Mouse (Mus musculus) hindbrain, embryonic 11.5 days (tissue): Measurements from ENCODE around the gene Msl3l2. TPM values are rescaled to one million over a fixed set of nuclear protein-coding genes. Genes with fewer than 3 reads are reported as not detected.

ENCODE experiments used
- ATAC-seq: fragments of 200-750 bp; cut with Nextera tagmentation; 2 replicates; pipeline ENCODE4 v1.8.0; 2017; ENCODE audit warnings: mild to moderate bottlenecking, moderate TSS enrichment, moderate library complexity; ENCODE audit not compliant: low FRiP score
- DNase-seq: peaks from one replicate; pipeline ENCODE4 v3.0.0-alpha.2; 2015; ENCODE audit warnings: low spot score
- H3K27ac ChIP-seq: fragments of 300-500 bp; sonication (generic); 2 replicates; pipeline ENCODE4 v1.5.1; 2014; ENCODE audit warnings: mild to moderate bottlenecking, low read depth, low read length
- H3K27me3 ChIP-seq: fragments of 300-500 bp; sonication (generic); 2 replicates; pipeline ENCODE4 v1.6.1; 2014; ENCODE audit warnings: mild to moderate bottlenecking, low read length, moderate library complexity, mixed read lengths; ENCODE audit not compliant: control insufficient read depth, insufficient read depth
- H3K36me3 ChIP-seq: fragments of 300-500 bp; sonication (generic); 2 replicates; pipeline ENCODE4 v1.6.1; 2014; ENCODE audit warnings: mild to moderate bottlenecking, low read length, moderate library complexity, mixed read lengths; ENCODE audit not compliant: control insufficient read depth, insufficient read depth
- H3K4me1 ChIP-seq: fragments of 300-500 bp; sonication (generic); replicated peaks from 2 replicates; pipeline ENCODE4 v1.6.1; 2014; ENCODE audit warnings: low read length, mixed read lengths; ENCODE audit not compliant: control insufficient read depth, insufficient read depth
- H3K4me2 ChIP-seq: fragments of 300-500 bp; sonication (generic); replicated peaks from 2 replicates; pipeline ENCODE4 v1.6.1; 2014; ENCODE audit warnings: mild to moderate bottlenecking, low read depth, low read length
- H3K4me3 ChIP-seq: fragments of 300-500 bp; sonication (generic); 2 replicates; pipeline ENCODE4 v1.5.1; 2014; ENCODE audit warnings: low read depth, low read length
- H3K9ac ChIP-seq: fragments of 300-500 bp; sonication (generic); 2 replicates; pipeline ENCODE4 v1.6.1; 2014; ENCODE audit warnings: low read depth, low read length
- H3K9me3 ChIP-seq: fragments of 300-500 bp; sonication (generic); 2 replicates; pipeline ENCODE4 v1.6.1; 2016; ENCODE audit warnings: low read length; ENCODE audit not compliant: control insufficient read depth
- WGBS: fragments of 180-500 bp; shearing (Covaris S2); extraction: QIAGEN DNeasy Blood & Tissue Kit; methylation state at CpG from one replicate; pipeline ENCODE4 v1.1.7; 2014; 5-methylcytosine and 5-hydroxymethylcytosine counted together
- polyA plus RNA-seq: library from polyadenylated mRNA; unstranded; fragments of >200 nt; fragmentation: Nextera tagmentation; extraction: Ambion mirVana; gene quantifications from 2 replicates; pipeline ENCODE4 v1.2.1, GENCODE M21; 2014

Msl3l2 gene
- polyA plus RNA-seq, 1 experiment from 2014 or later, result 7.4 TPM

DNA sequence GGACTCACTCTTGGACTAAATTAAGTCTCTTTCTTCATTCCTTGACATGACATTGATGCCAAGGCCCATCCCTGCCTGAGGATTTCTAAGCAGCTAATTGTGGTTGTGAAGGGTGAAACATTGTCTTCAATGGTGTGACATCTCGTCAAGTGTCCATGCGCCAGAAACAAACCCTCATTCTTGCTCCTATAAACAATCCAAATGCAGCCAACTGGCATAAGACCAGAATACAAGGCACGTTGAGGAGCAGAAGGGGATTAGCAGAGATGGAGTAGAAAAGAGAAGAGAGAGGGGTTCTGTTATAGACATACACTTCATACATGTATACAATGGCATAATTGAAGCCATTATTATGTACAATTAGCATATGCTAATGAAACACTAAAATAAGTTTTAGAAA is 51.5 kb downstream of the Msl3l2 start:
- no peak for DNase-seq
- no peaks in the 10 kb centered on the region for H3K27me3 ChIP-seq
- no peak overlapping the region for H3K9ac ChIP-seq
- no peaks in the 10 kb centered on the region for H3K9me3 ChIP-seq
- no peak overlapping the region for H3K27ac ChIP-seq
- WGBS, result 53% methylated on average over 3 of the region's 3 CpGs
- no peak overlapping the region for H3K4me2 ChIP-seq
- peak; percentile 76 for ATAC-seq
- H3K36me3 ChIP-seq, result no peaks in the 10 kb centered on the region
- no peaks in the 10 kb centered on the region for H3K4me1 ChIP-seq
- H3K4me3 ChIP-seq, result no peak overlapping the region

DNA sequence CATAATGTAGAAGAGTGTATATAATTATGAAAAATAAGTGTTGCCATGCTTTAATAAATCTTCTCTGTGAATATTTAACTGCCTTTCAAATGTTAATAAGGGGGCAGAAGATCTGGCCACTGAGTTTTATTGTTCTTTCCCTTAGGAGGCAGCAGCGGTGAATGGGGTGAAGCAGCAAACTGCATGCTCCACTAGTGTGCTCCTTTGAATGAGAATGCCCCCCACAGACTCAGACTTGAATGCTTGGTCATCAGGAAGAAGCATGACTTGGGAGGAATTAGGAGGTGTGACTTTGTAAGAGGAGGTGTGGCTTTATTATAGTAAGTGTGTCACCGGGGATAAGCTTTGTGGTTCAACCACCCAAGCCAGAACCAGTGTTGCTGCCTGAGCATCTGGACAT is 52.0 kb downstream of the Msl3l2 start:
- H3K27me3 ChIP-seq, result no peaks in the 10 kb centered on the region

DNA sequence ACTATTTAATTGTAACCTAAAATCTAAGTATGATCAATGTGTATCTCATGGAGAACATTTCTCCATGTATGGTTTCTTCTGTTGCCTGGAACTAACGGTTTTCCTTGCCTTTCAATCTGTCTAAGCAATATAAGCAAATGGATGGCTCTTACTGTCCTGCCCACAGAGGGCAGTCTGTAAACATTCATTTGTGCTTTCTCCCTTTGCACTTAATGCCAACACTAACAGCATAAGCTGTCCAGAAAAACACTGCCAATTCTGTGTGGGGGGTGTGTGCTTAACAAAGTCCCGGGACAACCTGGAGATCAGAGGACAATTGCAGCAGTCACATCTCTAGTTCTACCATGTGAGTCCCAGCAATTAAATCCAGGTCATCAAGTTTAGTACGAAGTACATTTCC is 57.7 kb downstream of the Msl3l2 start:
- no peak overlapping the region for H3K9ac ChIP-seq
- ATAC-seq (no peak), DNase-seq (no peak)
- no peaks in the 10 kb centered on the region for H3K27me3 ChIP-seq
- H3K9me3 ChIP-seq, result no peaks in the 10 kb centered on the region
- H3K4me1 ChIP-seq, result no peaks in the 10 kb centered on the region
- 77% methylated on average over 3 of the region's 3 CpGs for WGBS
- H3K27ac ChIP-seq, result no peak overlapping the region
- no peak overlapping the region for H3K4me3 ChIP-seq
- H3K36me3 ChIP-seq, result no peaks in the 10 kb centered on the region
- no peak overlapping the region for H3K4me2 ChIP-seq

More for the DNA sequence above, 52.0 kb downstream of the Msl3l2 start:
- 27% methylated on average over 2 of the region's 2 CpGs for WGBS
- H3K9me3 ChIP-seq, result no peaks in the 10 kb centered on the region
- no peaks in the 10 kb centered on the region for H3K36me3 ChIP-seq
- H3K4me3 ChIP-seq, result no peak overlapping the region
- no peak overlapping the region for H3K27ac ChIP-seq
- H3K4me1 ChIP-seq, result no peaks in the 10 kb centered on the region
- ATAC-seq, result peak; percentile 76
- DNase-seq, result peak; percentile 24
- H3K4me2 ChIP-seq, result no peak overlapping the region
- no peak overlapping the region for H3K9ac ChIP-seq

DNA sequence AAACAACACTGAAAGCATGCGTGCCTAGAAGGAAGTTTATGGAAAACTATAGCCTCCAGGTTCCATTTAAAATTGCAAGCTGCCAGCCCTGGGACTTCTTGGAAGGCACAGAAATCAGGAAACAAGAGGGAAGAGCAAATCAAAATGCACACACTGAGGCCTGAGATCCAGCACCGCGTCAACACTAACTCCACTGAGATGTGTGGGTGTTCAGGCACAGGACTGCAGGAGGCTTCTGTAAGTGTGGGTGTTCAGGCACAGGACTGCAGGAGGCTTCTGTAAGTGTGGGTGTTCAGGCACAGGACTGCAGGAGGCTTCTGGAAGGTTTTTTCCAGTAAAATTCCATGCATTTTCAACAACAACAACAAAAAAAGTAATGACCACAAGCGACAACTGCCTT is 59.0 kb downstream of the Msl3l2 start:
- DNase-seq, result no peak
- WGBS, result 80% methylated on average over 4 of the region's 4 CpGs
- no peaks in the 10 kb centered on the region for H3K4me1 ChIP-seq

More for the DNA sequence above, 59.0 kb downstream of the Msl3l2 start:
- H3K9ac ChIP-seq, result no peak overlapping the region
- no peak overlapping the region for H3K4me2 ChIP-seq
- no peaks in the 10 kb centered on the region for H3K36me3 ChIP-seq
- no peaks in the 10 kb centered on the region for H3K27me3 ChIP-seq
- H3K27ac ChIP-seq, result no peak overlapping the region
- no peaks in the 10 kb centered on the region for H3K9me3 ChIP-seq
- ATAC-seq, result no peak
- no peak overlapping the region for H3K4me3 ChIP-seq

Other genes starting within 250 kb of the Msl3l2 start
- 3.6 and 3.8 TPM in 2 replicates for gene Tbc1d32, start 121.8 kb downstream of the Msl3l2 start, polyA plus RNA-seq